Mouse (Mus musculus): ENCODE results near the gene A930004D18Rik. TPM values are rescaled to one million over a fixed set of nuclear protein-coding genes. Genes with fewer than 3 reads are reported as not detected.
A peak's percentile ranks its signal among the peaks of the same experiment; 100 is the strongest.

The A930004D18Rik gene
- 11.5 and 11.6 TPM in 2 replicates for polyA plus RNA-seq (2016; fragmentation: Nextera tagmentation; extraction: Ambion mirVana)

DNA sequence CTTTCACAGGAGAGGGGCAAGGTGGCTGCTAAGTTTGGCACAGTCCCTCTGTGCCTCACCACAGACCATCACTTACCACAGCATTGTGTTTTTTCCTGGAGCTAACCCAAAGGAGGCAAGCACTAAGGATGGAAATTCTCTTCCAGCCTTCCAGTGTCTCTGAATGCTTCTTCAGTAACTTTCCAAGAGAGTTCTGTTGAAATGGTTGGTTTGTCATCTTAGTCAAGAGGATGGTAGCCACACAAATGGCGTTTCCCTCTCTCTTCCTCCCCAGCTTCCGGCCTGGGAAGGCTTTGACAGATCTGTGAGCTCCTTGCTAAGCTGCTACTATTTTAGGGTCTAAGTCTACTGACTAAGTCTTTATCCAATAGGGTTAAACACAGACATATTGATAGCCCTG lies at the start of gene A930004D18Rik:
Gene A930004D18Rik, minus strand, starts transcription at position 247 of the 400 bp plus-strand sequence.
- H3K27ac ChIP-seq: peak within 1 kb of the TSS; percentile 96; the same call in 1 of the 2 replicates
- no peak within 1 kb of the TSS for H3K4me3 ChIP-seq
- 60% methylated on average over 2 of the region's 2 CpGs for WGBS
- no peak for DNase-seq (ENCODE audit: low spot score)
- no peaks in the 10 kb centered on the region for H3K27me3 ChIP-seq (ENCODE audit: low read depth, poor library complexity, severe bottlenecking)
- no peaks in the 10 kb centered on the region for H3K9me3 ChIP-seq (replicated peaks)
- peaks cover 75% of the 10 kb centered on the region for H3K4me1 ChIP-seq
- H3K36me3 ChIP-seq: no peaks in the 10 kb centered on the region

DNA sequence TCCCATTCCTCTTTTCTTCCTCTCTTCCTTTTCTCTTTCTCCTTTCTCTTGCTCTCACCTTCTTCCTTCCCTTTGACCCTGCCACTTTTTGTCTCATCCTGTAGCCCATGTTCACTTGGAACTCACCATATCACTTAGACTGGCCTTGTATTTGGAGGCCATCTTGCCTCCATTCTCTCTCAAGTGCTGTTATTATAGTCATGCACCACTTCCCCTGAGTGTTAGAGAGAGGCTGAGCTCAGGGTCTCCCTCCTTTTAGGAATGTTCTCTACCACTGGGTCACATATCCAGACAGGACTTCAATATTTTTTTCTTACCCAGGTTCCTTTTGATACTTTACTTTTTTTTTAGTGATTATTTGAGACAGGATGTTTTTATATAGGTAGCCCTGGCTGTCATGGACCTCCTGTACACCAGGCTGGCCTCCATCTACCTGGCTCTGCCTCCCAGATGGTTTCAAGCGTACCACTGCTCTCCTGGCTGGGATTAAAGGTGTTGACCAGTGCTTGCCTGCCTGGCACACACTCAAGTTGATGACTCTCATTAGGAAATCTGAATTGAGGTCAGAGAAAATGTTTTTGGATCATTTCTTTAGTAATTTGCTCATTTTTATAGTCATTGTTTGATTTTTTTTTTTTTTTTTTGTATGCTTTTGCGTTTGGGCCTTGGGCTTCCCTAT lies 42.8 kb upstream of the A930004D18Rik start:
- Histone ChIP-seq H3K4me3 (no peak overlapping the region), H3K27ac (no peak overlapping the region), H3K9me3 (replicated peaks) (no peaks in the 10 kb centered on the region), H3K27me3 (ENCODE audit: low read depth, poor library complexity, severe bottlenecking) (no peaks in the 10 kb centered on the region), H3K36me3 (peaks cover 91% of the 10 kb centered on the region), H3K4me1 (no peaks in the 10 kb centered on the region)
- no peak for DNase-seq (ENCODE audit: low spot score)
- WGBS: 90% methylated on average over 2 of the region's 2 CpGs

DNA sequence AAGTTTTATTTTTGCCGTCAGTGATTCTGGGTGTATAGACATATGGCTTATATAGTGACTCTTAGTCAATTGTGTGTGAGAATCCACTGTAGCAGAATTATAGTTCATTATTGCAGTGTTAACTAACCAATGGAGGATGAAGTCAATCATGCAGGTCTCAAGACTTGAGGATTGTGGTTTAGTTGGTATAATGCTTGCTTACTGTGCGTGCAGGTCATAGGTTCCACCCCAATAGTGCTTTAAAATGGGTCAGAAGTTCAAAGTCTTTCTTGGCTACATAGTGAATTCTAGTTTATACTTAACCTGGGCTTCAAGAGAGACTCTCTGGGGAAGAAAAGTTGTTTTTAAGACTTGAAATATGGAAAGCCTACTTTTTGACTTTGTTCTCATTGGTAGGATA lies 34.4 kb upstream of the A930004D18Rik start:
- Histone ChIP-seq H3K9me3 (replicated peaks) (no peaks in the 10 kb centered on the region), H3K4me1 (no peaks in the 10 kb centered on the region), H3K4me3 (no peak overlapping the region), H3K36me3 (peaks cover 72% of the 10 kb centered on the region), H3K27me3 (ENCODE audit: low read depth, poor library complexity, severe bottlenecking) (no peaks in the 10 kb centered on the region), H3K27ac (no peak overlapping the region)
- DNase-seq (ENCODE audit: low spot score): no peak
- 95% methylated on average over 2 of the region's 2 CpGs for WGBS

DNA sequence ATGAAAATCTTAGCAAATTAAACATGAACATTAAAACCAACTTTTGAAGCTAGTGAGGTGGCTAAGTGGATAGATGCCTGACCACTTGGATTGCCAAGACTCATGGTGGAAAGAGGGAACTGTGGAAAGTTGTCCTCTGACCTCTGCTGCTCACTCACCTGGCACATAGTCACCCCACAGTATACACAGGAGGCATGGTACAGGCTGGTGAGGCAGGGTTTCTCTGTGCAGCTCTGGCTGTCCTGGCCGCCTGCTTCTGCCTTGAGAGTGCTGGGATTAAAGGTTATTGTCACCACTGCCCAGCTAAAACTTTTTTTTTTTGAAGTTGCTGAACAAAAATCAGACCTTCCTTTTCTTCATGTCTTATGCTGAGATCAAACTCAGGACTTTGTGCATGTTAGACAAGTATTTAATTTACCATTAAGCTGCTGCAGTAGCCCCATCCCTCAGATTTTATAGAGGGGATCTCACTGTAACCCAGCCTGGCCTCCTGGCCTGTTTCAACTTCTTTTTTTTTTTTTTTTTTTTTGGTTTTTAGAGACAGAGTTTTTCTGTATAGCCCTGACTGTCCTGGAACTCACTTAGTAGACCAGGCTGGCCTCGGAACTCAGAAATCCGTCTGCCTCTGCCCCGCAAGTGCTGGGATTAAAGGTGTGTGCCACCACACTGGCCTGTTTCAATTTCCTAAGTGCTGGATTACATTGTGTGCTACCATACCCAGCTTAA lies 30.7 kb upstream of the A930004D18Rik start:
- Histone ChIP-seq H3K4me3 (no peak overlapping the region), H3K27me3 (ENCODE audit: low read depth, poor library complexity, severe bottlenecking) (no peaks in the 10 kb centered on the region), H3K27ac (no peak overlapping the region), H3K9me3 (replicated peaks) (no peaks in the 10 kb centered on the region), H3K4me1 (peaks cover 17% of the 10 kb centered on the region), H3K36me3 (peaks cover 49% of the 10 kb centered on the region)
- no peak for DNase-seq (ENCODE audit: low spot score)
- WGBS: 93% methylated on average over 4 of the region's 4 CpGs

DNA sequence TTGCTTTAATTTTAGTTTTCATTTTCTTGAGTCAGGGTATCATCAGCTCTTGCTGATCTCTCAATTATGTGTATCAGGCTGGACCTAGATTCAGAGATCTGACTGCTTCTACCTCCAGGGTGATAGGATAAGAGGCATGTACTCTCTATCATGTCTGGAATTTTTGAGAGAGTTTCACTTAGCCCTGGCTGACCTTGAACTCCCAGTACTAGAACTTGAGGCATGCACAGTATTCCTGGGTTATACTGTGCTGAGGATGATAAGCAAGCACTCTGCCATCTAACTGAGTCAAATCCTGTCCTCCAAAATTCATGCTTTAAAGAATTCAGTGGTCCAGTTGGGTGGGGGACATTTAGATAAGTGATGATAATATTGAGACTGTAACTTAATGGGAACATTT lies 28.9 kb upstream of the A930004D18Rik start:
- no peak for DNase-seq (ENCODE audit: low spot score)
- H3K4me1 ChIP-seq: peaks cover 20% of the 10 kb centered on the region
- peak overlapping the region; percentile 75; the same call in 1 of the 2 replicates for H3K4me3 ChIP-seq
- H3K27me3 ChIP-seq (ENCODE audit: low read depth, poor library complexity, severe bottlenecking): no peaks in the 10 kb centered on the region
- peaks cover 31% of the 10 kb centered on the region for H3K36me3 ChIP-seq
- no peak overlapping the region for H3K27ac ChIP-seq
- no peaks in the 10 kb centered on the region for H3K9me3 ChIP-seq (replicated peaks)

DNA sequence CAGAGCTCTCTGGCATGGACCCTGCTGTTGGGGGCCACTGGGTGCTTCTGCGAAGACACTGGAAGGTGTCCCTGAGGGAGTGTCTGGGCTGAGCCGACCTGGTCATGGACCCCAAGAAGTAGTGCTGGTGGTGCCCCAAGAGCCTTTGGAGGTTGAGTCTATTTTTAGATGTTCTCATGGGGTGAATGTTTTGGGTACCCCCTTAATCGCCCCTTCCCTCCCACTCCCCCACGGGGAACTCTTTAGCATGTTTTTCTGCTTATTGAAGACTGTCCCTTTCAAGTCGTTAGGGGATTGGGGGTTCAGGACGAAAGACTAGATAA lies 28.1 kb upstream of the A930004D18Rik start:
- DNase-seq (ENCODE audit: low spot score): no peak
- H3K9me3 ChIP-seq (replicated peaks): no peaks in the 10 kb centered on the region
- no peaks in the 10 kb centered on the region for H3K27me3 ChIP-seq (ENCODE audit: low read depth, poor library complexity, severe bottlenecking)
- H3K36me3 ChIP-seq: peaks cover 27% of the 10 kb centered on the region
- 12% methylated on average over 6 of the region's 6 CpGs for WGBS
- peaks cover 20% of the 10 kb centered on the region for H3K4me1 ChIP-seq
- H3K4me3 ChIP-seq: peak overlapping the region; percentile 75
- H3K27ac ChIP-seq: peak overlapping the region; percentile 99

DNA sequence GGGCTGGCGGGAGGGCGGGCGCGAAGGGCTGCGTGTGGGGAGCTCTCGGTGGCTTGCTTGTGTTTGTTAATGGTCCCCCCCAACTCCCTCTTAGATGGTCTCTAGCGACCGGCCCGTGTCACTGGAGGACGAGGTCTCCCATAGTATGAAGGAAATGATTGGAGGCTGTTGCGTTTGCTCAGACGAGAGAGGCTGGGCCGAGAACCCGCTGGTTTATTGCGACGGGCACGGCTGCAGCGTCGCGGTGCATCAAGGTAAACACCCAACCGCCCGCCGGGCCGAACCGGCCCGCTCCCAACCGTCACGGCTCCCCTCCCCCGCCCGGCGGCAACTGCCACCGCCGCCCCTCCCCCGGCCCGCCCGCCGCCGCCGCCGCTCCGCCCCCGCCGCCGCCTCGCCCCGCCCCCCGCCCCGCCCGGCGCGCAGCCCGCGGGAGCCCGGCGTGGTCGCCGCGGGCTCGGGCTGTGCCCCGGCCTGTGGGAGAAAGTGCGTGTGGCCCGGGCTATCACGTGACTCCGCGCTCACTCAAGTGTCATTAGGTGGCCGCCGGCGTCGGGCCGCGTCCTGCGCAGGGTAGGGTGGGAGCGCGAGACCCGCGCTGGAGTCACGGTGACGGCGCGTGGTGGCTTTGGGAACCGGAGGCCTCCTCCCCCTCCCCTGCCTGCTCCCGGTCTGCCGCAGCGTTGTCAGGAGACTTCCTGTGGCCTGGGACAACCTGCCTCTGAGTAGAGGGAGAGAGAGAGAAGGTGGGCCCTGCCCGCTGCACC lies 27.6 kb upstream of the A930004D18Rik start:
- Histone ChIP-seq H3K4me3 (peak overlapping the region; percentile 75), H3K9me3 (replicated peaks) (no peaks in the 10 kb centered on the region), H3K27ac (peak overlapping the region; percentile 99), H3K27me3 (ENCODE audit: low read depth, poor library complexity, severe bottlenecking) (no peaks in the 10 kb centered on the region), H3K36me3 (peaks cover 26% of the 10 kb centered on the region), H3K4me1 (peaks cover 24% of the 10 kb centered on the region)
- peak; percentile 85 for DNase-seq (ENCODE audit: low spot score)
- WGBS: 1% methylated on average over 68 of the region's 85 CpGs

DNA sequence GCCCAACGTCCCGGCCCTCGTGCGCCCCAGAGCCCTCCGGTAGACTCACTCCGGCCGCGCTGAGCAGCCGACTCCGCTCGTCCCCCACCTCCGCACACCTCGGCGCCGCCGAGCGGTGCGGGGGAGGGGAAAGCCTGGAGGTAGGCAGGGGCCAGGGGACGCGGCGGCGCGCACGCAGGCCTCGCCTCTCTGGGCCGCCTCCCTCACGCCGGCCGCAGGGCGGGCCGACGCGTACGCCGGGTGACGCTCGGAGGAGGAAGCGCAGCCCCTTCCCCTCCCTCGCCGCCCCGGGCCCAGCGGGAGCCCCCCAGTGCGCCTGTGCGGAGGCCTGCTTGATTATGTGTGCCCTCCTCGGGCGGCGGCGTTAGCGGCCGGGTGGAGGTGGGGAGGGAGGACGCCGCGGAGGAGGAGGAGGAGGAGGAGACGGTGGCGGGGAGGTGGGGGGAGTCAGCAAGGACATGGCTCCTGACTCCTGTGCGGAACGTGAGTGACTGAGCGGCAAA lies 26.9 kb upstream of the A930004D18Rik start:
- H3K27ac ChIP-seq: peak overlapping the region; percentile 99
- H3K36me3 ChIP-seq: peaks cover 26% of the 10 kb centered on the region
- H3K27me3 ChIP-seq (ENCODE audit: low read depth, poor library complexity, severe bottlenecking): no peaks in the 10 kb centered on the region
- DNase-seq (ENCODE audit: low spot score): peak; percentile 95
- peak overlapping the region; percentile 75 for H3K4me3 ChIP-seq
- WGBS: under 1% methylated on average over 48 of the region's 58 CpGs
- no peaks in the 10 kb centered on the region for H3K9me3 ChIP-seq (replicated peaks)
- peaks cover 26% of the 10 kb centered on the region for H3K4me1 ChIP-seq

DNA sequence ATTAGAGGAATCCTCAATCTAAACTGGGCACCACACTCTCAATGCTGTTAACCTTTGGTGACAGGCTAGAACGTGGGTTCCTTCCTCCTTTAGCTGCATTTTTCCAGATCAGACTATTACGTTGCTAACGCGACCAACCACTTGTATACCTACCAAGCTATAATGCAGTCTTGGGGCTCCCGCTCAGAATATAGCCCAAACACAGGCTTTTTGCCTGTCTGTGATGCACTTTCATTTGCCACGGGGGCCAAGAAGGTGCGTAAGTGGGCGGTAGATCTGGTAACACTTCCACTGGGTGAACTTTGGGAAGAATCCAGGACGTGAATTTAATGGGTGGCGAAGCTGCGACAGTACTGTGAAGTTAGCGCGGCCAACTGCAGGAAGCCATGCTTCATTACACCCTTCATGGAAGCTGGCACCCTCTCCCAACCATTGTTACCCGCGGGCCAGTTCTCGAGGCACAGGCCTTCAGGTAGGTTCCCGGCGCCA lies 26.3 kb upstream of the A930004D18Rik start:
- under 1% methylated on average over 18 of the region's 18 CpGs for WGBS
- Histone ChIP-seq H3K4me3 (peak overlapping the region; percentile 75), H3K9me3 (replicated peaks) (no peaks in the 10 kb centered on the region), H3K27me3 (ENCODE audit: low read depth, poor library complexity, severe bottlenecking) (no peaks in the 10 kb centered on the region), H3K36me3 (peaks cover 26% of the 10 kb centered on the region), H3K4me1 (peaks cover 32% of the 10 kb centered on the region), H3K27ac (peak overlapping the region; percentile 99)
- DNase-seq (ENCODE audit: low spot score): no peak

DNA sequence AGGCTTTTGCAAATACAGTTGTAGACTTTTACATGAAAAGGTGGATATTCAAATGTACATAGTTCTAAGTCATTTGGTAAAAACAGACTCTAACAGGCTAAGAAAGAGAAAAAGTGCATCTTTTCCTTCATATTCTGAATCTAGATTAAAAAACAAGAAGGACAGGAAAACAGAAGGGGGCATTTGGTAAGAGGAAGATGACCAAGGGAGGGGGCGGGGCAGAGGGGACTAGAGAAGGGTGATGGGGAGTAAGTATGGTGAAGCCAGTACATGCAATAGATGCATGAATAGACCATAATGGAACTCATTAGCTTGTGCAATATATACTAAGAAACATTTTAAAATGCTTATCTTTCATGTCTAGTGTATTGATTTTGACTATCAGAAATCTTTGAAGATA lies 22.9 kb upstream of the A930004D18Rik start:
- DNase-seq (ENCODE audit: low spot score): no peak
- no peaks in the 10 kb centered on the region for H3K9me3 ChIP-seq (replicated peaks)
- H3K36me3 ChIP-seq: 0 out of 2 replicates have a peak, but pooled peaks cover under 1% of the 10 kb centered on the region
- H3K4me3 ChIP-seq: no peak overlapping the region
- 79% methylated on average over 1 of the region's 1 CpGs for WGBS
- H3K27ac ChIP-seq: no peak overlapping the region
- H3K4me1 ChIP-seq: peaks cover 27% of the 10 kb centered on the region
- H3K27me3 ChIP-seq (ENCODE audit: low read depth, poor library complexity, severe bottlenecking): no peaks in the 10 kb centered on the region

DNA sequence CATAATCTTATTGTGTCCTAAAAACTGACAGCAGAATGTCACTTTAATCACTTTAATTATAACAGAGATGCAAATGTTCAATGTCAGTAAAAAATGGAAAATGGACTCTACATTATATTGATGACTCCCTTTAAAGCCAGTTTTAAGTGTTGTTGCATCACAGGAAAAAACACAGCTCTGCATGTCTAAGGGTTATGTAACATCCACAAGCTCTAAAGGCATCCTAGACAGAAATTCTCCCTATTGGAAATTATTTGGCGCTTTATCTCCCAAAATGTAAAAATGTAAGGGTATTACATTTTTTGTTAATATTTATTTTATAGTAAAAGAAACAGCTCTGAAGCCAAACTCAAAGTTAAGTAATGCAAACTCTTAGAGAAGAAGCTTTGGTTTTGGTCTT lies 22.4 kb upstream of the A930004D18Rik start:
- no peak for DNase-seq (ENCODE audit: low spot score)
- H3K9me3 ChIP-seq (replicated peaks): no peaks in the 10 kb centered on the region
- no peak overlapping the region for H3K4me3 ChIP-seq
- H3K27ac ChIP-seq: no peak overlapping the region
- H3K27me3 ChIP-seq (ENCODE audit: low read depth, poor library complexity, severe bottlenecking): no peaks in the 10 kb centered on the region
- no peaks in the 10 kb centered on the region for H3K36me3 ChIP-seq
- peaks cover 26% of the 10 kb centered on the region for H3K4me1 ChIP-seq
- 93% methylated on average over 1 of the region's 1 CpGs for WGBS

DNA sequence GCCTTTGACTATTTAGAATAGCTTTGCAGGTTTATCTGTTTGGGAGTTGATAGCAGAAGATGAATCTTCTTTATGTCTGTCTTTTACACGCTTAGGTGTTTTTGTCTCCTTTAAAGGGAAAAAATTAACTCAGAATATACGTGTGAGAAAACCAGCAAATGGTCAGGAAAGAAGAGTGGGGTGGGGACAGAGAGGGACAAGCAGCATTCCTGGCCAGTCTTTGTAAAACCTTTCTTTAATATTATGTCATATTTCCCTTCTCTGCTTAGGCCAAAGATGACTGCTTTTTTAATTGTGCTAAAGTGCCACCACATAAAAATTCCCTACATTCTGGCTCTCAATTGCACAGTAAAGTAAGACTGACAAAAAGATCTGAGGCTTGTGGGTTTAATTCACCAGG lies 21.5 kb upstream of the A930004D18Rik start:
- H3K4me1 ChIP-seq: peaks cover 32% of the 10 kb centered on the region
- no peaks in the 10 kb centered on the region for H3K36me3 ChIP-seq
- peak overlapping the region; percentile 98 for H3K27ac ChIP-seq
- no peak for DNase-seq (ENCODE audit: low spot score)
- H3K9me3 ChIP-seq (replicated peaks): no peaks in the 10 kb centered on the region
- H3K27me3 ChIP-seq (ENCODE audit: low read depth, poor library complexity, severe bottlenecking): no peaks in the 10 kb centered on the region
- H3K4me3 ChIP-seq: peak overlapping the region; percentile 63
- 32% methylated on average over 2 of the region's 2 CpGs for WGBS
